Mouse (Mus musculus) forebrain, embryonic 15.5 days (tissue): Measurements from ENCODE around the gene Myct1. TPM values are rescaled to one million over a fixed set of nuclear protein-coding genes. Genes with fewer than 3 reads are reported as not detected.
A peak's percentile ranks its signal among the peaks of the same experiment; 100 is the strongest.

ENCODE experiments used
- ATAC-seq: fragments of 200-750 bp; cut with Nextera tagmentation; replicated peaks from 2 replicates; pipeline ENCODE4 v1.8.0; 2017; ENCODE audit warnings: mild to moderate bottlenecking, moderate TSS enrichment, moderate library complexity
- H3K27ac ChIP-seq: fragments of 300-500 bp; sonication (generic); replicated peaks from 2 replicates; pipeline ENCODE4 v1.5.1; 2015; ENCODE audit warnings: mild to moderate bottlenecking, inconsistent platforms
- H3K27me3 ChIP-seq: fragments of 300-500 bp; sonication (generic); 2 replicates; pipeline ENCODE4 v1.6.1; 2015; ENCODE audit warnings: inconsistent platforms
- H3K36me3 ChIP-seq: fragments of 300-500 bp; sonication (generic); 2 replicates; pipeline ENCODE4 v1.6.1; 2015; ENCODE audit warnings: mild to moderate bottlenecking, inconsistent platforms
- H3K4me1 ChIP-seq: fragments of 300-500 bp; sonication (generic); 2 replicates; pipeline ENCODE4 v1.6.1; 2015; ENCODE audit warnings: inconsistent platforms
- H3K4me2 ChIP-seq: fragments of 300-500 bp; sonication (generic); replicated peaks from 2 replicates; pipeline ENCODE4 v1.6.1; 2015; ENCODE audit warnings: mild to moderate bottlenecking, inconsistent platforms
- H3K4me3 ChIP-seq: fragments of 300-500 bp; sonication (generic); 2 replicates; pipeline ENCODE4 v1.5.1; 2015; ENCODE audit warnings: mild to moderate bottlenecking, inconsistent platforms
- H3K9ac ChIP-seq: fragments of 300-500 bp; sonication (generic); replicated peaks from 2 replicates; pipeline ENCODE4 v1.6.1; 2015; ENCODE audit warnings: mild to moderate bottlenecking, inconsistent platforms
- H3K9me3 ChIP-seq: fragments of 300-500 bp; sonication (generic); 2 replicates; pipeline ENCODE4 v1.6.1; 2016; ENCODE audit warnings: inconsistent platforms
- WGBS: fragments of 180-500 bp; shearing (Covaris S2); methylation state at CpG from one replicate; pipeline ENCODE4 v1.1.7; 2015; ENCODE audit warnings: mixed read lengths; 5-methylcytosine and 5-hydroxymethylcytosine counted together
- polyA plus RNA-seq: library from polyadenylated mRNA; unstranded; fragments of >200 nt; fragmentation: Nextera tagmentation; extraction: Ambion mirVana; gene quantifications from 2 replicates; pipeline ENCODE4 v1.2.1, GENCODE M21; 2015

Myct1 gene
- polyA plus RNA-seq, 1 experiment from 2014 or later = 1.1 TPM

GRCm38 (mm10) chr10:5570059-5570458 is 23.5 kb upstream of the Myct1 start:
- Histone ChIP-seq H3K27ac (no peak overlapping the region), H3K4me2 (no peak overlapping the region), H3K36me3 (no peaks in the 10 kb centered on the region), H3K9ac (no peak overlapping the region), H3K4me1 (no peaks in the 10 kb centered on the region), H3K9me3 (no peaks in the 10 kb centered on the region), H3K4me3 (no peak overlapping the region), H3K27me3 (no peaks in the 10 kb centered on the region)
- 90% methylated on average over 8 of the region's 8 CpGs for WGBS
- no peak for ATAC-seq

- Histone ChIP-seq H3K9ac (no peak overlapping the region), H3K4me3 (no peak overlapping the region), H3K4me2 (no peak overlapping the region), H3K27ac (no peak overlapping the region), H3K27me3 (no peaks in the 10 kb centered on the region), H3K36me3 (no peaks in the 10 kb centered on the region), H3K9me3 (no peaks in the 10 kb centered on the region), H3K4me1 (no peaks in the 10 kb centered on the region)
- ATAC-seq = no peak
- 80% methylated on average over 5 of the region's 5 CpGs for WGBS
Observed at GRCm38 (mm10) chr10:5571332-5571731, 22.2 kb upstream of the Myct1 start.

DNA sequence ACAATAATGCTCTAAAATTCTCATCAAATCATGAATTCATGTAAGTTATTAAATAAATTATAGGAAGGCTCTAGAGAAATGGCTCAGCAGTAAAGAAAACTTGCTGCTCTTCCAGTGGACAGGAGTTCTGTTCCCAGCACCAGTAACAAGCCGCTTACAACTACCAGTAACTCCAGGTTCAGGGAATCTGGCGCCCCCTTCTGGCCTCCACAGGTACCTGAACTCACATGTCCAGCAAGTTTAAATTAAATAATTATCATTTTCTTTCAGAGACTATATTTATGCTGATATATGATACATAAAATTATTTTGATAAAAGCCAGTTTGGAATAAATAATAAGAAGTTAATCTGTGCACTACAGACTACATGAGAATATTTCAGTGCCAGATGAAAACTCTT is 20.2 kb upstream of the Myct1 start:
- Histone ChIP-seq H3K4me1 (no peaks in the 10 kb centered on the region), H3K9ac (no peak overlapping the region), H3K27me3 (no peaks in the 10 kb centered on the region), H3K4me2 (no peak overlapping the region), H3K4me3 (no peak overlapping the region), H3K27ac (no peak overlapping the region), H3K9me3 (no peaks in the 10 kb centered on the region), H3K36me3 (no peaks in the 10 kb centered on the region)
- no peak for ATAC-seq
- WGBS = 54% methylated on average over 2 of the region's 2 CpGs

DNA sequence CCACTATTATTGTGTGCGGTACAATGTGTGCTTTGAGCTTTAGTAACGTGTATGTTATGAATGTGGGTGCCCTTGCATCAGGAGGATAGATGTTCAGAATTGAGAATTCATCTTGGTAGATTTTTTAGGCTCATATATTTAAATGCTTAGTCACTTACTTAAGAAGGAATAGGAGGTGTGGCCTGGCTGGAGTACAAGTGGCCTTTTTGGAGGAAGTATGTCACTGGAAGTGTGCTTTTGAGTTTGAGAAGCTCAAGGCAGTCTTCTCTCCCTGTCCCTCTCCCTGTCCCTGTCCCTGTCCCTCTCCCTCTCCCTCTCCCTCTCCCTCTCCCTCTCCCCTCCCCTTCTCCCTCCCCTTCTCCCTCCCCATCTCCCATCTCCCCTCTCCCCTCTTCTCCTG is 2.5 kb upstream of the Myct1 start:
- H3K4me2 ChIP-seq = no peak overlapping the region
- no peaks in the 10 kb centered on the region for H3K36me3 ChIP-seq
- WGBS = 85% methylated on average over 2 of the region's 2 CpGs

GRCm38 (mm10) chr10:5591996-5592395 is 1.6 kb upstream of the Myct1 start:
- Histone ChIP-seq H3K4me1 (no peaks in the 10 kb centered on the region), H3K4me3 (no peak overlapping the region), H3K9me3 (no peaks in the 10 kb centered on the region), H3K9ac (no peak overlapping the region), H3K4me2 (no peak overlapping the region), H3K27me3 (no peaks in the 10 kb centered on the region), H3K36me3 (no peaks in the 10 kb centered on the region), H3K27ac (no peak overlapping the region)
- 83% methylated on average over 4 of the region's 4 CpGs for WGBS
- no peak for ATAC-seq

More for the DNA sequence above, 2.5 kb upstream of the Myct1 start:
- H3K9me3 ChIP-seq = no peaks in the 10 kb centered on the region
- no peaks in the 10 kb centered on the region for H3K4me1 ChIP-seq
- no peak overlapping the region for H3K9ac ChIP-seq
- no peak for ATAC-seq
- H3K27ac ChIP-seq = no peak overlapping the region
- no peak overlapping the region for H3K4me3 ChIP-seq
- no peaks in the 10 kb centered on the region for H3K27me3 ChIP-seq

GRCm38 (mm10) chr10:5594457-5594856 is 882 bp downstream of the Myct1 start:
- H3K27ac ChIP-seq = no peak overlapping the region
- 72% methylated on average over 5 of the region's 5 CpGs for WGBS

DNA sequence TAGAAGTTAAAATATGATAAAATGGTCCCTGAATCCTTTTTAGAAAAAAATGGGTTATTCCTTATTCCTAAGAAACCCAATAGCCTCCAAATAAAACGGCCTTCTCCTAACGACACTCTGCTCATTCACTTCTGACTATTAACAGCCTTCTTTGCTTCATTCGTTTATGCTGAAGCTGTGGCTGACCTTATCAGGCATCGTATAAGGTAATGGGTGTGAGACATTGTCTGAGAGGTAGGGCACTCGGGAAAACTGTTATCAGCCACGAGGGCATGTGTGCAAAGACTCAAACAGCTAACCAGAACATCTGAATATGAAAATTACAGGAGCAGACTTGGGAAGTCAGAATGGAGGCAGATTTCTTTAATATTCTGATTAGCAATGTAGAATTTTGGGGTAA is 3.0 kb downstream of the Myct1 start:
- no peak for ATAC-seq
- H3K36me3 ChIP-seq = no peaks in the 10 kb centered on the region
- H3K9me3 ChIP-seq = no peaks in the 10 kb centered on the region
- no peaks in the 10 kb centered on the region for H3K27me3 ChIP-seq
- H3K4me2 ChIP-seq = no peak overlapping the region
- no peaks in the 10 kb centered on the region for H3K4me1 ChIP-seq
- H3K27ac ChIP-seq = no peak overlapping the region
- no peak overlapping the region for H3K4me3 ChIP-seq
- WGBS = 64% methylated on average over 6 of the region's 6 CpGs
- no peak overlapping the region for H3K9ac ChIP-seq

More at GRCm38 (mm10) chr10:5594457-5594856, 882 bp downstream of the Myct1 start:
- Histone ChIP-seq H3K4me2 (no peak overlapping the region), H3K4me1 (no peaks in the 10 kb centered on the region), H3K4me3 (no peak overlapping the region), H3K9me3 (no peaks in the 10 kb centered on the region), H3K36me3 (no peaks in the 10 kb centered on the region), H3K9ac (no peak overlapping the region), H3K27me3 (no peaks in the 10 kb centered on the region)
- no peak for ATAC-seq

DNA sequence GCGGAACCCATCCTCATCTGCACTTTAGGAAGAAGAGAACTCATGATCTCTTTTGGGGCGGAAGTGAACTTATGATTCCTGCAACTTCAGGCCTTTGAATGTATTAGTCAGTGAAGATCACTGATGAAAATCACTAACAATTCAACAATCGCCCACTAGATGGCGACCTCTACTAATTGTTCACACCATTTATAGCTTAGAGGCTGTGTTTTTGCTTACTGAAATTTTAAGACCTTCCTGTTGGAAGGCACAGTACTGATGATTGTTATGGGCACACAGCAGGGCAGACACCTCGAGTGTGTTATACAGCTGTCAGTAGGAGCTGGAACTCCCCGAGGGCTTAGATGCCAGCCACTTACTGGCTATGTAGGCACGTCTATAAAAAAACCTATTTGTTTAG is 6.5 kb downstream of the Myct1 start:
- Histone ChIP-seq H3K9ac (no peak overlapping the region), H3K9me3 (no peaks in the 10 kb centered on the region), H3K4me2 (no peak overlapping the region), H3K36me3 (no peaks in the 10 kb centered on the region), H3K4me1 (no peaks in the 10 kb centered on the region), H3K4me3 (no peak overlapping the region), H3K27me3 (no peaks in the 10 kb centered on the region), H3K27ac (no peak overlapping the region)
- ATAC-seq = peak; percentile 91
- WGBS = 19% methylated on average over 7 of the region's 7 CpGs

- no peak for ATAC-seq
Observed at GRCm38 (mm10) chr10:5603512-5603911, 9.9 kb downstream of the Myct1 start.

GRCm38 (mm10) chr10:5604371-5604770 is 10.8 kb downstream of the Myct1 start:
- WGBS = 95% methylated on average over 13 of the region's 13 CpGs
- Histone ChIP-seq H3K9ac (no peak overlapping the region), H3K4me1 (no peaks in the 10 kb centered on the region), H3K27ac (no peak overlapping the region), H3K4me3 (no peak overlapping the region), H3K36me3 (no peaks in the 10 kb centered on the region), H3K4me2 (no peak overlapping the region), H3K27me3 (no peaks in the 10 kb centered on the region), H3K9me3 (no peaks in the 10 kb centered on the region)
- ATAC-seq = no peak

More at GRCm38 (mm10) chr10:5603512-5603911, 9.9 kb downstream of the Myct1 start:
- Histone ChIP-seq H3K36me3 (no peaks in the 10 kb centered on the region), H3K4me1 (no peaks in the 10 kb centered on the region), H3K27me3 (no peaks in the 10 kb centered on the region), H3K9me3 (no peaks in the 10 kb centered on the region), H3K4me2 (no peak overlapping the region), H3K9ac (no peak overlapping the region), H3K27ac (no peak overlapping the region), H3K4me3 (no peak overlapping the region)
- 91% methylated on average over 10 of the region's 10 CpGs for WGBS

- Histone ChIP-seq H3K4me2 (no peak overlapping the region), H3K36me3 (no peaks in the 10 kb centered on the region), H3K4me3 (no peak overlapping the region), H3K9ac (no peak overlapping the region), H3K4me1 (no peaks in the 10 kb centered on the region), H3K27me3 (no peaks in the 10 kb centered on the region), H3K9me3 (no peaks in the 10 kb centered on the region), H3K27ac (no peak overlapping the region)
- ATAC-seq = no peak
- 72% methylated on average over 3 of the region's 3 CpGs for WGBS
Observed at GRCm38 (mm10) chr10:5608874-5609273, 15.3 kb downstream of the Myct1 start.

GRCm38 (mm10) chr10:5615186-5616040 is 21.8 kb downstream of the Myct1 start:
- Histone ChIP-seq H3K4me3 (no peak overlapping the region), H3K9ac (no peak overlapping the region), H3K9me3 (no peaks in the 10 kb centered on the region), H3K27me3 (no peaks in the 10 kb centered on the region), H3K4me2 (no peak overlapping the region), H3K36me3 (no peaks in the 10 kb centered on the region), H3K27ac (no peak overlapping the region), H3K4me1 (no peaks in the 10 kb centered on the region)
- peak; percentile 67 for ATAC-seq
- WGBS = 52% methylated on average over 13 of the region's 13 CpGs

GRCm38 (mm10) chr10:5626268-5626667 is 32.7 kb downstream of the Myct1 start:
- Histone ChIP-seq H3K4me3 (no peak overlapping the region), H3K9ac (no peak overlapping the region), H3K9me3 (no peaks in the 10 kb centered on the region), H3K27ac (no peak overlapping the region), H3K36me3 (no peaks in the 10 kb centered on the region), H3K27me3 (no peaks in the 10 kb centered on the region), H3K4me2 (no peak overlapping the region), H3K4me1 (no peaks in the 10 kb centered on the region)
- no peak for ATAC-seq
- WGBS = 81% methylated on average over 5 of the region's 5 CpGs
